Mouse (Mus musculus) forebrain, embryonic 11.5 days (tissue): ENCODE results near the gene C130074G19Rik. TPM values are rescaled to one million over a fixed set of nuclear protein-coding genes. Genes with fewer than 3 reads are reported as not detected.

Source experiments
- ATAC-seq: fragments of 200-750 bp; cut with Nextera tagmentation; replicated peaks from 2 replicates; pipeline ENCODE4 v1.8.0; 2017; ENCODE audit warnings: moderate TSS enrichment; ENCODE audit not compliant: low FRiP score
- DNase-seq: peaks from one replicate; pipeline ENCODE4 v3.0.0-alpha.2; 2017; ENCODE audit warnings: low spot score
- H3K27ac ChIP-seq: fragments of 300-500 bp; sonication (generic); 2 replicates; pipeline ENCODE4 v1.5.1; 2014; ENCODE audit warnings: low read depth, low read length
- H3K27me3 ChIP-seq: fragments of 300-500 bp; sonication (generic); 2 replicates; pipeline ENCODE4 v1.6.1; 2014; ENCODE audit warnings: mild to moderate bottlenecking, low read length, mixed read lengths; ENCODE audit not compliant: control insufficient read depth, insufficient read depth
- H3K36me3 ChIP-seq: fragments of 300-500 bp; sonication (generic); 2 replicates; pipeline ENCODE4 v1.6.1; 2014; ENCODE audit warnings: mild to moderate bottlenecking, low read length, moderate library complexity, mixed read lengths; ENCODE audit not compliant: control insufficient read depth, insufficient read depth
- H3K4me1 ChIP-seq: fragments of 300-500 bp; sonication (generic); replicated peaks from 2 replicates; pipeline ENCODE4 v1.6.1; 2014; ENCODE audit warnings: low read length, mixed read lengths; ENCODE audit not compliant: control insufficient read depth, insufficient read depth
- H3K4me2 ChIP-seq: fragments of 300-500 bp; sonication (generic); 2 replicates; pipeline ENCODE4 v1.6.1; 2014; ENCODE audit warnings: low read depth, mild to moderate bottlenecking, low read length, moderate library complexity, mixed read lengths; ENCODE audit not compliant: severe bottlenecking
- H3K4me3 ChIP-seq: fragments of 300-500 bp; sonication (generic); 2 replicates; pipeline ENCODE4 v1.5.1; 2014; ENCODE audit warnings: low read depth, low read length
- H3K9ac ChIP-seq: fragments of 300-500 bp; sonication (generic); 2 replicates; pipeline ENCODE4 v1.6.1; 2014; ENCODE audit warnings: low read length
- H3K9me3 ChIP-seq: fragments of 300-500 bp; sonication (generic); 2 replicates; pipeline ENCODE4 v1.6.1; 2016; ENCODE audit warnings: low read length, mixed read lengths; ENCODE audit not compliant: control insufficient read depth
- WGBS: fragments of 180-500 bp; shearing (Covaris S2); extraction: QIAGEN DNeasy Blood & Tissue Kit; methylation state at CpG from one replicate; pipeline ENCODE4 v1.1.7; 2014; 5-methylcytosine and 5-hydroxymethylcytosine counted together
- polyA plus RNA-seq: library from polyadenylated mRNA; unstranded; fragments of >200 nt; fragmentation: Nextera tagmentation; extraction: Ambion mirVana; gene quantifications from 2 replicates; pipeline ENCODE4 v1.2.1, GENCODE M21; 2014

The C130074G19Rik gene
- polyA plus RNA-seq, 1 experiment from 2014 or later = 0.48 TPM

GRCm38 (mm10) chr1:184886160-184886559 lies 3.1 kb upstream of the C130074G19Rik start:
- Histone ChIP-seq H3K9ac (no peak overlapping the region), H3K27ac (no peak overlapping the region), H3K9me3 (no peaks in the 10 kb centered on the region), H3K4me1 (no peaks in the 10 kb centered on the region), H3K27me3 (peaks cover 28% of the 10 kb centered on the region), H3K4me2 (no peak overlapping the region), H3K4me3 (no peak overlapping the region), H3K36me3 (no peaks in the 10 kb centered on the region)
- DNase-seq = no peak
- ATAC-seq = no peak
- WGBS = 68% methylated on average over 1 of the region's 1 CpGs

- Histone ChIP-seq H3K36me3 (no peaks in the 10 kb centered on the region), H3K27me3 (peaks cover 28% of the 10 kb centered on the region), H3K27ac (no peak overlapping the region), H3K9me3 (no peaks in the 10 kb centered on the region), H3K4me2 (no peak overlapping the region), H3K4me3 (peak overlapping the region; percentile 39; the same call in 1 of the 2 replicates), H3K4me1 (no peaks in the 10 kb centered on the region), H3K9ac (no peak overlapping the region)
- ATAC-seq (no peak), DNase-seq (no peak)
- 68% methylated on average over 7 of the region's 7 CpGs for WGBS
Measured at GRCm38 (mm10) chr1:184881861-184882260, 1.2 kb downstream of the C130074G19Rik start.

- Histone ChIP-seq H3K27me3 (peaks cover 28% of the 10 kb centered on the region), H3K9ac (no peak overlapping the region), H3K9me3 (no peaks in the 10 kb centered on the region), H3K4me2 (no peak overlapping the region), H3K4me1 (no peaks in the 10 kb centered on the region), H3K36me3 (no peaks in the 10 kb centered on the region), H3K27ac (no peak overlapping the region), H3K4me3 (no peak overlapping the region)
- no peak for DNase-seq
- ATAC-seq = no peak
- WGBS = 86% methylated on average over 5 of the region's 5 CpGs
Measured at GRCm38 (mm10) chr1:184881211-184881610, 1.8 kb downstream of the C130074G19Rik start.

GRCm38 (mm10) chr1:184878860-184879259 lies 4.2 kb downstream of the C130074G19Rik start:
- WGBS = 72% methylated on average over 6 of the region's 6 CpGs
- no peak for DNase-seq
- no peak overlapping the region for H3K9ac ChIP-seq
- no peak for ATAC-seq
- no peaks in the 10 kb centered on the region for H3K4me1 ChIP-seq
- no peaks in the 10 kb centered on the region for H3K36me3 ChIP-seq
- no peak overlapping the region for H3K27ac ChIP-seq
- H3K27me3 ChIP-seq = peaks cover 26% of the 10 kb centered on the region
- no peak overlapping the region for H3K4me2 ChIP-seq
- no peak overlapping the region for H3K4me3 ChIP-seq
- H3K9me3 ChIP-seq = no peaks in the 10 kb centered on the region

GRCm38 (mm10) chr1:184877306-184877705 lies 5.7 kb downstream of the C130074G19Rik start:
- Histone ChIP-seq H3K4me2 (no peak overlapping the region), H3K9ac (no peak overlapping the region), H3K36me3 (no peaks in the 10 kb centered on the region), H3K27ac (no peak overlapping the region), H3K4me1 (no peaks in the 10 kb centered on the region), H3K9me3 (no peaks in the 10 kb centered on the region), H3K4me3 (no peak overlapping the region), H3K27me3 (peaks cover 11% of the 10 kb centered on the region)
- 80% methylated on average over 2 of the region's 2 CpGs for WGBS
- no peak for ATAC-seq
- DNase-seq = no peak

- H3K4me2 ChIP-seq = no peak overlapping the region
- H3K27ac ChIP-seq = no peak overlapping the region
- DNase-seq (no peak), ATAC-seq (no peak)
- no peaks in the 10 kb centered on the region for H3K9me3 ChIP-seq
- no peaks in the 10 kb centered on the region for H3K36me3 ChIP-seq
- H3K27me3 ChIP-seq = no peaks in the 10 kb centered on the region
- 82% methylated on average over 11 of the region's 11 CpGs for WGBS
- H3K9ac ChIP-seq = no peak overlapping the region
- no peaks in the 10 kb centered on the region for H3K4me1 ChIP-seq
- no peak overlapping the region for H3K4me3 ChIP-seq
Measured at GRCm38 (mm10) chr1:184873910-184874309, 9.1 kb downstream of the C130074G19Rik start.

GRCm38 (mm10) chr1:184872069-184872819 lies 10.8 kb downstream of the C130074G19Rik start:
- 75% methylated on average over 7 of the region's 7 CpGs for WGBS
- H3K4me2 ChIP-seq = no peak overlapping the region
- H3K36me3 ChIP-seq = no peaks in the 10 kb centered on the region
- no peak overlapping the region for H3K9ac ChIP-seq
- 0 out of 2 replicates have a peak, but pooled peaks cover 2% of the 10 kb centered on the region for H3K27me3 ChIP-seq
- H3K27ac ChIP-seq = no peak overlapping the region
- H3K9me3 ChIP-seq = no peaks in the 10 kb centered on the region
- H3K4me3 ChIP-seq = no peak overlapping the region
- DNase-seq = no peak
- H3K4me1 ChIP-seq = no peaks in the 10 kb centered on the region
- ATAC-seq = no peak

GRCm38 (mm10) chr1:184871506-184871905 lies 11.5 kb downstream of the C130074G19Rik start:
- H3K9ac ChIP-seq = no peak overlapping the region
- H3K36me3 ChIP-seq = no peaks in the 10 kb centered on the region
- no peaks in the 10 kb centered on the region for H3K9me3 ChIP-seq
- H3K27ac ChIP-seq = no peak overlapping the region
- no peak for DNase-seq
- H3K27me3 ChIP-seq = peaks cover 5% of the 10 kb centered on the region; the same call in 1 of the 2 replicates
- WGBS = 78% methylated on average over 1 of the region's 1 CpGs
- no peak for ATAC-seq
- H3K4me3 ChIP-seq = no peak overlapping the region
- no peak overlapping the region for H3K4me2 ChIP-seq
- no peaks in the 10 kb centered on the region for H3K4me1 ChIP-seq
